Mouse (Mus musculus) thymus, adult 2 months (tissue): ENCODE data around the gene E330034G19Rik. TPM values are rescaled to one million over a fixed set of nuclear protein-coding genes. Genes with fewer than 3 reads are reported as not detected.

Experiments used
- DNase-seq: peaks from one replicate; pipeline ENCODE4 v3.0.0; 2021
- H3K27ac ChIP-seq: fragments of 200-500 bp; 2 replicates; pipeline ENCODE4 v1.5.1; 2012; ENCODE audit warnings: low read length, control low read depth; ENCODE audit not compliant: control insufficient read depth, insufficient read depth
- H3K27me3 ChIP-seq: fragments of 200-500 bp; 2 replicates; pipeline ENCODE4 v1.6.1; 2012; ENCODE audit warnings: mild to moderate bottlenecking, low read length, moderate library complexity, mixed read lengths; ENCODE audit not compliant: control insufficient read depth, insufficient read depth
- H3K36me3 ChIP-seq: fragments of 200-500 bp; 2 replicates; pipeline ENCODE4 v1.6.1; 2012; ENCODE audit warnings: mild to moderate bottlenecking, low read length, moderate library complexity; ENCODE audit not compliant: control insufficient read depth, insufficient read depth
- H3K4me1 ChIP-seq: fragments of 200-500 bp; replicated peaks from 2 replicates; pipeline ENCODE4 v1.6.1; 2012; ENCODE audit warnings: low read length; ENCODE audit not compliant: control insufficient read depth, insufficient read depth
- H3K4me3 ChIP-seq: fragments of 200-500 bp; 2 replicates; pipeline ENCODE4 v1.5.1; 2012; ENCODE audit warnings: mild to moderate bottlenecking, low read length, control low read depth, moderate library complexity; ENCODE audit not compliant: control insufficient read depth, insufficient read depth
- CTCF ChIP-seq: fragments of 200-500 bp; IDR thresholded peaks from 2 replicates; pipeline ENCODE4 v1.5.1; 2012; ENCODE audit warnings: mild to moderate bottlenecking, control low read depth, low read length, moderate library complexity, borderline replicate concordance; ENCODE audit not compliant: control insufficient read depth, poor library complexity, insufficient read depth; ENCODE audit errors: extremely low read depth
- POLR2A ChIP-seq: fragments of 200-500 bp; IDR thresholded peaks from 2 replicates; pipeline ENCODE4 v1.6.1; 2012; ENCODE audit warnings: mild to moderate bottlenecking, low read length, control low read depth, moderate library complexity; ENCODE audit not compliant: control insufficient read depth, poor library complexity, insufficient read depth; ENCODE audit errors: extremely low read depth
- WGBS: fragments of 180-500 bp; shearing (Covaris S2); methylation state at CpG from one replicate; pipeline ENCODE4 v1.1.7; 2018; 5-methylcytosine and 5-hydroxymethylcytosine counted together
- polyA plus RNA-seq: library from polyadenylated mRNA; depleted of rRNA; stranded (reverse); fragments of >200 nt; gene quantifications from 2 replicates; pipeline ENCODE4 v1.2.3, GENCODE M21; 2012

Gene E330034G19Rik
- polyA plus RNA-seq, 1 experiment = not detected

- no peaks in the 10 kb centered on the region for H3K4me1 ChIP-seq
- no peak for TF ChIP-seq CTCF
- no peak for TF ChIP-seq POLR2A
- 54% methylated on average over 2 of the region's 2 CpGs for WGBS
Observed at GRCm38 (mm10) chr14:24255956-24256355, 37.1 kb upstream of the E330034G19Rik start.

GRCm38 (mm10) chr14:24260391-24260790, 32.6 kb upstream of the E330034G19Rik start:
- DNase-seq = no peak
- H3K27ac ChIP-seq = no peak overlapping the region
- H3K27me3 ChIP-seq = no peaks in the 10 kb centered on the region
- no peak overlapping the region for H3K4me3 ChIP-seq
- TF ChIP-seq POLR2A = no peak
- no peak for TF ChIP-seq CTCF
- no peaks in the 10 kb centered on the region for H3K4me1 ChIP-seq
- 76% methylated on average over 4 of the region's 4 CpGs for WGBS
- no peaks in the 10 kb centered on the region for H3K36me3 ChIP-seq

More at GRCm38 (mm10) chr14:24255956-24256355, 37.1 kb upstream of the E330034G19Rik start:
- H3K36me3 ChIP-seq = no peaks in the 10 kb centered on the region
- no peaks in the 10 kb centered on the region for H3K27me3 ChIP-seq
- no peak for DNase-seq
- no peak overlapping the region for H3K27ac ChIP-seq
- no peak overlapping the region for H3K4me3 ChIP-seq

DNA sequence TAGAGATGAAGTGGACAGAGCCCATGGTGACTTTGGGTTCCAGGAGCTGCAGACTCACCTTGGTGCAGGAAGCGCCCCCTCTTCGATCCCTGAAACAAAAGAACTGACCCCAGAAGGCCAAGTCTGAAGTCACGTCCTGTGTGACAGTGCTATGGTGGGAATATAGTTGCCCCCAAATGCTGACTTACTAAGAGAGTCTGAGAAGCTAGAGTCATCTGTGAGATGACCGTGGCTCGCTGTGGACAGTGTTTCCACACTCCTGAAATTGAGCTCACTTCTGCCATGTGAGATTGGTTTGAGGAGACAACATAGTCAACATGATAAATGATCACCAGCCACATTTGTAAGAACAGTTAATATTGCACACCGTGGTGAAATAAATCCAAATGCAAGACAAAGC, 30.6 kb upstream of the E330034G19Rik start:
- Histone ChIP-seq H3K4me1 (no peaks in the 10 kb centered on the region), H3K27me3 (no peaks in the 10 kb centered on the region), H3K27ac (no peak overlapping the region), H3K36me3 (no peaks in the 10 kb centered on the region), H3K4me3 (no peak overlapping the region)
- no peak for TF ChIP-seq POLR2A
- no peak for DNase-seq
- 78% methylated on average over 6 of the region's 6 CpGs for WGBS

DNA sequence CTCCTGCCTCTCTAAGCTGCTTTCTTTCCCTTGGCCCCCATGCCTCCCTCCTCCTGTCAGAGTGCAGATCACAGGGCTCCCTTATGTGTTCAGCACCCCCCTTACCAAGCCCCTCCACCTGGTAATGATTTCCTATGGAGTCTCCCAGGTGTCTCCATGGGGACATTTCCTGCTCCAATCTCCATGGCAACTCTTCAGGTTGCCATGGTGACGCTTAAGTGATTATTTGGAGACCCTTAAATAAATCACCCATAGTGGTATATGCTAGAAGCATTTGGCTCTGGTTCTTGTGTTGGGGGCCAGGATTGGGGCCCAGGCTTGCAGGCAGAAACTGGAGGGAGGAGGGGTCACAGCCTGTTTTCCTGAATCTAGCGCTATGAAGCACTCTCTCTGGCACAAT, 30.1 kb upstream of the E330034G19Rik start:
- Histone ChIP-seq H3K4me1 (no peaks in the 10 kb centered on the region), H3K4me3 (no peak overlapping the region), H3K27ac (no peak overlapping the region), H3K27me3 (no peaks in the 10 kb centered on the region), H3K36me3 (no peaks in the 10 kb centered on the region)
- WGBS = 78% methylated on average over 2 of the region's 2 CpGs
- no peak for TF ChIP-seq CTCF
- no peak for DNase-seq

DNA sequence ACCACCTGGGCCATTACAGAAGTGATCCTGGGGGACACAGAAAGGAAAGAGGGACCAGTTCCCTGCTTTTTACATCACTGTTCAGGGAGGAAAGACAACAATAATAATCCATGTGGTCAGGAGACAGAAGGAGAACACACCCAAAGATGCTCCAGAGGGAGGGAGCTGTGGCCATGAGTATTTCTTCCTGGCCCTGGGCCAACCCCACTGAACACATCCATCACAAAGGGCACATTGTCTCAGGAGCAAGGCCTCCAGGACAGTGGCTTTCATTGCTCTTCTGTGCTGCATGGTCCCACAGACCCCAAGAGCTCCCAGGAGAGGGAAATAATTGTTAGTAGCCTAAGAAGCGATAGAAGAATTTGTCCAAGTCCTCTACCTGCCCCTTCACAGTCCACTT, 23.4 kb upstream of the E330034G19Rik start:
- H3K4me1 ChIP-seq = no peaks in the 10 kb centered on the region
- H3K27me3 ChIP-seq = no peaks in the 10 kb centered on the region
- no peak overlapping the region for H3K27ac ChIP-seq
- no peak for DNase-seq
- H3K4me3 ChIP-seq = no peak overlapping the region
- H3K36me3 ChIP-seq = no peaks in the 10 kb centered on the region
- WGBS = 93% methylated on average over 1 of the region's 1 CpGs
- no peak for TF ChIP-seq POLR2A
- TF ChIP-seq CTCF = no peak

DNA sequence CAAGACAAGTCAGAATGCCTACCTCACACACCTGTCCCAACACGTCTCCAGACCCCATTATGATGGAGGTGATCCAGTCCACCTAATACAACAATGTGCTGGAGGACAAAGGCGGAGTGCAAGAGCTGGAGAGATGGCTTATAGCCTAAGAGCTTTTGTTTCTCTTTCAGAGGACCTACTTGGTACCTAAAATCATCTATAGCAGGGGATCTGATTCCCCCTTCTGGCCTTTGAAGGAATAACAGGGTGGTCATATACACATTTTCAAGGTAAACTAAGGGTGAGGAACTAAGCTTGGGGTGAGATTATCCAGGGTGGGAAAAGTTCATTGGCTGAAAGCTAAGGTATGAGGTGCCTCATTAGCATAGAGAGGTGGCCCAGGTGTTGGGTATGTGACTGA, 19.4 kb upstream of the E330034G19Rik start:
- no peak for DNase-seq
- WGBS = 65% methylated on average over 2 of the region's 2 CpGs
- H3K27ac ChIP-seq = no peak overlapping the region
- no peaks in the 10 kb centered on the region for H3K27me3 ChIP-seq
- H3K36me3 ChIP-seq = no peaks in the 10 kb centered on the region
- no peak overlapping the region for H3K4me3 ChIP-seq
- TF ChIP-seq CTCF (no peak), POLR2A (no peak)
- H3K4me1 ChIP-seq = no peaks in the 10 kb centered on the region

DNA sequence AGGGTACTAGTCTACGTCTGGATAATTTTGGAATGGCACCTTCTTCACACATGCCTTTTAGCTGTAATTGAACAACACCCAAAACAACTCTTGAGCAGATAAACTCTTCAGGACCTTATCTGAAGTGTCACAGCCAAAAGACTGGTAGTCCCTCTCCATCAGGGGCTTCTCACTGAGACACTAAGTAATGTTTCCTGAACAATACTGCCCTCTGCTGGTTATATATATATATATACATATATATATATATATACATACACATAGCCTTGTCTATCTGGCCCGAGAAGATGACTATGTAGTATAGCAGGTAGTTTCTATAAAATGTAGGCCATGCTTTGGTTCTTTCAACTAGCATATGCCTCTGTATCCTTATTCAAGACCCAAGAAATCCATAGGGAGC, 17.5 kb upstream of the E330034G19Rik start:
- WGBS = 59% methylated on average over 2 of the region's 2 CpGs
- TF ChIP-seq CTCF (no peak), POLR2A (no peak)
- Histone ChIP-seq H3K4me3 (no peak overlapping the region), H3K36me3 (no peaks in the 10 kb centered on the region), H3K27ac (no peak overlapping the region), H3K4me1 (no peaks in the 10 kb centered on the region), H3K27me3 (no peaks in the 10 kb centered on the region)
- DNase-seq = no peak

DNA sequence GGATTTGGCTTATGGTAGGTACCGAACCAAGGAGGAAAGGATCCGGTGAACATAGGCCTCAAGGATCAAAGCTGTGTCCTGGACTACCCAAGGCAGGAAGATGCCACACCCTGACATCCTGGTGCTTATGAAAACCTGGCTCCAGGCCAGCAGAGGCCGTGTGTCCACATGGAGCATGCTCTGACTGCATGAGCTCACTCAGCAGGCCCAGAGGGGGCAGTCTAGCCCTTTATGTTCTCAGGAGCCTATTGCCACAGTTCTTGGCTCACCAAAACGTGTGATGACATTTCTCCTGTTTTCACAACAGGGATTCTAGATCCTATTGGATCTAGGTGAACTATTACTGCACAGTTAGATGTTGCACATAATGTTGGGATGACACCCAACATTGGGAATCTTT, 11.7 kb upstream of the E330034G19Rik start:
- Histone ChIP-seq H3K27me3 (no peaks in the 10 kb centered on the region), H3K27ac (no peak overlapping the region), H3K4me3 (no peak overlapping the region), H3K36me3 (no peaks in the 10 kb centered on the region), H3K4me1 (no peaks in the 10 kb centered on the region)
- 70% methylated on average over 4 of the region's 4 CpGs for WGBS
- TF ChIP-seq CTCF = no peak
- no peak for TF ChIP-seq POLR2A
- no peak for DNase-seq
